Mouse (Mus musculus) stomach, postnatal 0 days (tissue): ENCODE results near the gene Abcb9. TPM values are rescaled to one million over a fixed set of nuclear protein-coding genes. Genes with fewer than 3 reads are reported as not detected.
"Not testable (repeated sequence)": the region's sequence is repeated elsewhere in the genome, so short reads cannot be mapped to it uniquely, and the experiment has no call there.

Experiments used
- ATAC-seq: fragments of 200-750 bp; cut with Nextera tagmentation; 2 replicates; pipeline ENCODE4 v1.8.0; 2017; ENCODE audit not compliant: low FRiP score, low TSS enrichment
- DNase-seq: peaks from one replicate; pipeline ENCODE4 v3.0.0-alpha.2; 2016; ENCODE audit warnings: low spot score
- H3K27ac ChIP-seq: fragments of 300-500 bp; sonication (generic); replicated peaks from 2 replicates; pipeline ENCODE4 v1.5.1; 2014; ENCODE audit warnings: mild to moderate bottlenecking, control low read depth
- H3K27me3 ChIP-seq: fragments of 300-500 bp; sonication (generic); 2 replicates; pipeline ENCODE4 v1.6.1; 2014; ENCODE audit warnings: low read length; ENCODE audit not compliant: control insufficient read depth, insufficient read depth
- H3K36me3 ChIP-seq: fragments of 300-500 bp; sonication (generic); 2 replicates; pipeline ENCODE4 v1.6.1; 2014; ENCODE audit warnings: low read length, mixed read lengths; ENCODE audit not compliant: control insufficient read depth, insufficient read depth
- H3K4me1 ChIP-seq: fragments of 300-500 bp; sonication (generic); replicated peaks from 2 replicates; pipeline ENCODE4 v1.6.1; 2014; ENCODE audit warnings: antibody characterized with exemption; ENCODE audit not compliant: control insufficient read depth, insufficient read depth
- H3K4me2 ChIP-seq: fragments of 300-500 bp; sonication (generic); replicated peaks from 2 replicates; pipeline ENCODE4 v1.6.1; 2014; ENCODE audit warnings: low read depth, mild to moderate bottlenecking, control low read depth, moderate library complexity
- H3K4me3 ChIP-seq: fragments of 300-500 bp; sonication (generic); 2 replicates; pipeline ENCODE4 v1.5.1; 2014; ENCODE audit warnings: low read depth, low read length, control low read depth
- H3K9ac ChIP-seq: fragments of 300-500 bp; sonication (generic); 2 replicates; pipeline ENCODE4 v1.6.1; 2014; ENCODE audit warnings: mild to moderate bottlenecking, low read length, control low read depth, mixed read lengths
- H3K9me3 ChIP-seq: fragments of 300-500 bp; sonication (generic); 2 replicates; pipeline ENCODE4 v1.6.1; 2016; ENCODE audit warnings: low read length; ENCODE audit not compliant: control insufficient read depth
- CTCF ChIP-seq: IDR thresholded peaks from 2 replicates; pipeline ENCODE4 v1.5.1; 2016; ENCODE audit warnings: antibody characterized with exemption, low read depth, mild to moderate bottlenecking, moderate library complexity
- EP300 ChIP-seq: optimal IDR thresholded peaks from 2 replicates; pipeline ENCODE3; 2016; ENCODE audit warnings: antibody characterized with exemption
- WGBS: fragments of 180-500 bp; shearing (Covaris S2); extraction: QIAGEN DNeasy Blood & Tissue Kit; methylation state at CpG from one replicate; pipeline ENCODE4 v1.1.7; 2014; 5-methylcytosine and 5-hydroxymethylcytosine counted together
- polyA plus RNA-seq: library from polyadenylated mRNA; unstranded; fragments of >200 nt; fragmentation: Nextera tagmentation; extraction: Ambion mirVana; gene quantifications from 2 replicates; pipeline ENCODE4 v1.2.1, GENCODE M21; 2015

Abcb9 gene
- polyA plus RNA-seq, 1 experiment from 2014 or later = 7.7 TPM

DNA sequence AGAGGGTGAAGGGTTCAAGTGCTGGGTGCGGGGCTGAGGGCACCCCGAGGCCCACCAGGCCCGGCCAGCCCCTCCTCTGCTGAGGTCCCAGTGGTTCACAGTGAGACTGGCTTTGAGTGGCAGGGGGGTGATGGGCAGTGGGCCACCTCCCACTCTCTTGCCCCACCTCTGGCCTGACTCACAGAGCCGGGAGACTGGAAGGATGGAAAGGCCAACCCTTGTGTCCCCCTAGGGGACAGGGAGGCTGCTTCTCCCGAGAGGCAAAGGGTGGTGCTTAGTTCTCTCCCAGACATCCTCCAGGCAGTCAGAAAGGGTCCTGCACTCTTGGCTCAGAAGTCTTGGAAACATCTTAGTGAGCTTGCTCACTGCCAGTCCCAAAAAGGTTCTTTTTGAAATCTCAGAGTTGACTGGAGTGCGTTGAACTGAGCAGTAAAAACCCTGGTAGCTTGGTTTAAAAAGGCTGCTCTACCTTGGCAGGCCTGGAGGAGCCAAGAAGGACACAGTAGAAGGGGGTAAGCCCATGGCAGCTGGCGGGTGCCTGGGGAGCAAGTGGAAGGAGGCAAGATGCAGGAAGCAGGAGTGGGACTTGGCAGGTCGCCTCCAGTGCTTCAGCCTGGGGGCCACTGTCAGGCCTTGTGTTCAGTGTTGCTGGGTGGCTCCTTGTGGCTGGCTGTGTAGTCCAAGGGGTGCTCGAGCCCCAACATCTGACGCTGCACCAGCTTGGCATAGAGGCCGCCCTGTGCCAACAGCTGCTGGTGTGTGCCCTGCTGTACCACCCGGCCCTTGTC lies 33.4 kb downstream of the Abcb9 start:
- Histone ChIP-seq H3K4me3 (no peak overlapping the region), H3K27ac (no peak overlapping the region), H3K4me1 (no peaks in the 10 kb centered on the region), H3K27me3 (no peaks in the 10 kb centered on the region), H3K4me2 (no peak overlapping the region), H3K9ac (no peak overlapping the region; the same call in 1 of the 2 replicates), H3K36me3 (no peaks in the 10 kb centered on the region), H3K9me3 (no peaks in the 10 kb centered on the region)
- 63% methylated on average over 12 of the region's 12 CpGs for WGBS
- ATAC-seq (peak; percentile 30; the same call in 1 of the 2 replicates), DNase-seq (no peak)
- TF ChIP-seq EP300 = no peak
- TF ChIP-seq CTCF = peak; percentile 23; the same call in 1 of the 2 replicates

DNA sequence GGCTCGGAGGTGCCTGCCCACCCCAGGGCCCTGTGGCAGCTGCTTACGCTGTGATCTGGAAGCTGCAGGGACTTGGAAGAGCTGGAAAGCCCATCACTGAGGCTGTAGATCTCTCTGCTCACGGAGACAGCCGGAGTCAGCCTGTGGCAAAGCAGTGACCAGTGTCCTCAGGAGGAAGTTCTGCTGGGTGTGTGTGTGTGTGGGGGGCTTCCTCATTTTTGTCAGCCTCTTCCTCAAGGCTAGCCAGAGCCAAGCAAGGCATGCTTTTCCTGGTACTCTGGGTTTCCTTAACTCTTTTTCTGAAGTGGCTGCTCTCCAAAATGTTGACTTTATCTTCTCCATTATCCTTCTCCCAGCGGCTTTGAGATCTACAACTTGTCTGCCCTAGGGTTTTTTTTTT lies 35.9 kb downstream of the Abcb9 start:
- Histone ChIP-seq H3K4me1 (no peaks in the 10 kb centered on the region), H3K27me3 (no peaks in the 10 kb centered on the region), H3K4me3 (no peak overlapping the region), H3K4me2 (no peak overlapping the region), H3K9ac (no peak overlapping the region), H3K27ac (no peak overlapping the region), H3K9me3 (no peaks in the 10 kb centered on the region), H3K36me3 (no peaks in the 10 kb centered on the region)
- DNase-seq (no peak), ATAC-seq (no peak)
- 61% methylated on average over 5 of the region's 5 CpGs for WGBS
- TF ChIP-seq CTCF (no peak), EP300 (no peak)

DNA sequence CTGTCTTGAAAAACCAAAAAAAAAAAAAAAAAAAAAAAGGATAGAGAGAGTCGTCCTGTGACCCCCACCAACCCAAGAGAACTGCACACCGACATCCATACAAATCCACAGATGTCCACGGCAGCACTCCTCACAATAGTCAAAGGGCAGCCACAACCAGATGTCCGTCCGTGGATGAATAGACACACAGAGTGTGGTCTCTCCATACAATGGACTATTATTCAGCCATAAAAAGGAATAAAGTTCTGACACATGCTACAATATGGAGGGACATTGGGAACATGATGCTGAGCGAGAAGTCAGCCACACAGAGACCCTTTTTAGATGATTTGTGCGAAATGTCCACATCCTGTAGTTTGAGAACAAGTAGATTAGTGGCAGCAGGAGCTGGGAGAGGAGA lies 36.8 kb downstream of the Abcb9 start:
- H3K27ac ChIP-seq = no peak overlapping the region
- WGBS = 91% methylated on average over 7 of the region's 7 CpGs
- no peak for TF ChIP-seq EP300
- no peak for TF ChIP-seq CTCF
- no peaks in the 10 kb centered on the region for H3K36me3 ChIP-seq
- H3K4me3 ChIP-seq = no peak overlapping the region
- H3K9me3 ChIP-seq = no peaks in the 10 kb centered on the region
- no peak overlapping the region for H3K9ac ChIP-seq
- no peaks in the 10 kb centered on the region for H3K4me1 ChIP-seq
- no peak overlapping the region for H3K4me2 ChIP-seq
- H3K27me3 ChIP-seq = no peaks in the 10 kb centered on the region
- ATAC-seq (no peak), DNase-seq (no peak)

DNA sequence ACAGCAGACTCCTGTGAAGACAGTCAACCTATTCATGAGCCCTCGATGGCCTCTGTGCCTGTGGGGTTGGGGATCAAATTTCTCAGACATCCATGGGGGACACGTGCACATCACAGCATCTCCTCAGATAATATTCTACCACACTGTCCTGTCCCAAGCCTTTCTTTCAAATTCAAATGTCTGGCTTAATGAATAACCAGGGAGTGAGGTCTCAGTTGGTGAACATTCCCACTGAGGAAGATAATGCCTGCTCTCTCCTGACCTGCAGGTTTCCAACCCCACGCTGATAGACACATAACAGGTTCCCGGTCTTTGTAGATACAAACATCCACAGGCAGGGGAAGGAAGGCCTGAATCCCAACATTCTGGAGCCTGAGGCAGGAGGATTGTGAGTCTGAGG lies 38.6 kb downstream of the Abcb9 start:
- Histone ChIP-seq H3K36me3 (no peaks in the 10 kb centered on the region), H3K4me1 (no peaks in the 10 kb centered on the region), H3K9ac (no peak overlapping the region), H3K27me3 (no peaks in the 10 kb centered on the region), H3K4me2 (no peak overlapping the region), H3K4me3 (no peak overlapping the region), H3K9me3 (no peaks in the 10 kb centered on the region), H3K27ac (no peak overlapping the region)
- DNase-seq = no peak
- no peak for ATAC-seq
- WGBS = 49% methylated on average over 4 of the region's 4 CpGs
- no peak for TF ChIP-seq EP300
- TF ChIP-seq CTCF = no peak

DNA sequence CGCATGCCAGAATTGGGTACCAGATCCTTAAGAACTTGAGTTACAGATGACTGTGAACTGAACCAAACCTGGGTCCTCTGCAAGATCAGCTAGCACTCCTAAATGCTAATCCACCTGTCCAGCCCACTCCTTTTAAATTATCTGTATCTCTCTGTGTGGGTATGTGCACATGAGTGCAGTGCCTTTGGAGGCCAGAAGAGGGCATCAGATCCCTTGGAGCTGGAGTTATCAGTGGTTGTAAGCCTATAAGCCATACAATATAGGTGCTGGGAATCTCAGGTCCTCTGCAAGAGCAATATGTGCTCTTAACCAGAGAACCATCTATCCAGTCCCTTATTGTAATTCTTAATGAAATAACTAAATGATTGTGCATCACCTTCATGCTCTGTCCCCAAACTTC lies 39.4 kb downstream of the Abcb9 start:
- H3K4me1 ChIP-seq = no peaks in the 10 kb centered on the region
- H3K9me3 ChIP-seq = no peaks in the 10 kb centered on the region
- H3K4me2 ChIP-seq = no peak overlapping the region
- TF ChIP-seq CTCF (peak; percentile 47), EP300 (no peak)
- no peaks in the 10 kb centered on the region for H3K36me3 ChIP-seq
- no peak for DNase-seq
- no peak overlapping the region for H3K27ac ChIP-seq
- no peak for ATAC-seq
- no peak overlapping the region for H3K4me3 ChIP-seq
- 97% methylated on average over 1 of the region's 1 CpGs for WGBS
- H3K27me3 ChIP-seq = no peaks in the 10 kb centered on the region
- no peak overlapping the region for H3K9ac ChIP-seq

DNA sequence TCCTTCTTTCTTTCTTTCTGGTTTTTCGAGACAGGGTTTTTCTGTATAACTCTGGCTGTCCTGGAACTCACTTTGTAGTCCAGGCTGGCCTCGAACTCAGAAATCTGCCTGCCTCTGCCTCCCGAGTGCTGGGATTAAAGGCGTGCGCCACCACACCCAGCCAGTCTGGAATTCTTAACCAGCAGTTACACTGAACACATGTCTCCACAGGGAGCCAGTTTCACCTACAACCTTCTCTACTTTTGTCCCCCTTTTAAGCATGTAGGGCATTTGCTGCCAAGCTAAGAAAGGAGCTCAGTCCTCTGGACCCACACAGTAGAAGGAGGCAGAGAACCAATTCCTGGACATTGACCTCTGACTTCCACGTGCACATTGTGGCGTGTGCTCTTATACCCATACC lies 43.0 kb downstream of the Abcb9 start:
- not testable (repeated sequence) for DNase-seq, H3K9me3 ChIP-seq, ATAC-seq, H3K9ac ChIP-seq, H3K27ac ChIP-seq, H3K4me2 ChIP-seq, H3K36me3 ChIP-seq, H3K4me1 ChIP-seq, H3K4me3 ChIP-seq, H3K27me3 ChIP-seq
- 81% methylated on average over 7 of the region's 7 CpGs for WGBS
